Mouse (Mus musculus): ENCODE data around the gene Olfr768.
"Not testable (repeated sequence)": the region's sequence is repeated elsewhere in the genome, so short reads cannot be mapped to it uniquely, and the experiment has no call there.

The Olfr768 gene

DNA sequence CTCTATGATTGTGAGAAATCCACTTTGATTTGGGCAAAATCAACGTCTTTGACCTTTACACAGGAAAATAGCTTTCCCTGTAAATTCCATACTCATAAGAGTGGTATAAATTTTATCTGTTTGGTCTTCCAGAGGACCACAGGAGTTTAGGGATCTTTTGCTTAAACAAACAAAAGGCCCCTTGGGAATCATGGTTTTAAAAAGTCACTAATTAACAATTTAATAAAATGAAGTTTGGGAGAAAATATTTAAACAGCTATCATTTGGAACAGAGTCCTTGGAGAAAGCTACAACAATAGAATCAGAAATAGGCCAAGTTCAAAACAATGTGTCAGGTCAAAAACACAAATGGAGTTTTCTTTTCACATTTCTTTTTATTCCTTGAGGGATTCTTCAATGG is at the start of gene Olfr768:
TSS of gene Olfr768 (minus strand) at position 101 of the 400 bp plus-strand sequence.
- DNase-seq (ENCODE audit: low spot score), result no peak

DNA sequence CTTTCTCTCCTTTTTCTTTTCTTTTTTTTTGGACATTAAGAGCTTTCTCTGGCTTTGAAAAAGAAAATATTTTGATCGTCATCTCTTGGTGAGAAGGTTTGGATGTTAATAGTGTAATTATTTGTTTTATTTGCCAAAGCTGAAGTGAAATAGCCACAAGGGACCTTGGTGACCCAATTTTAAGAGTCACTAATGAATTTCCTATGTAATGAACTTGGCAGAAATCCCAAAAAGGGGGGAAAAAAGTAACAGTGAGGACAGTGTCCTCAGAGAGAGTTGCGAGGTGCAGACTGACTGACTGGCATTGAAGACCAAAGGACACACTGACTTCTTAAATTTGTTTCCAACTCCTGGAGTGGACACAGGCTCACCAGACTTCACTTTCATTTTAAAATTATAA is 39.7 kb upstream of the Olfr768 start, which contains the start of gene Olfr770:
TSS of gene Olfr770 (minus strand) at position 101 of the 400 bp plus-strand sequence.
- DNase-seq (ENCODE audit: low spot score), result no peak

DNA sequence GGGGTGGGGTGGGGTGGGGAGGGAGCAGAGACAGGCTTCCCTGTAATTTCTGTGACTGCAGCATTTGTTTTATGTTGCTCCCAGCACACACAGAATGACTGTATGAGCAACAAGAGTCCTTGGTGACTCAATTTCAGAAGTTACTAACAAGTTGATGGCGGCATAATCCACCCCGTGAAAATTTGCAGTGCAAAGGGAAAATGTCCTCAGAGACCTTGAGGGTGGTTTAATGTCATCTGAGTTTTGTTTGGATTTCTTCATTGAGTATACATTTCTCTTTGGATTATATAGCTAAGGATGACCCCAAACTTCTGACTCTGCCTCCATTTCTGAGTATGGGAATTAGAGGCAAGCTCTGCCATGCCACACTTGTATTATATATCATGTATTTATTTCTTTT is 18.6 kb upstream of the Olfr768 start, which contains the start of gene Olfr769:
TSS of gene Olfr769 (minus strand) at position 101 of the 400 bp plus-strand sequence.
- DNase-seq (ENCODE audit: low spot score), result no peak

DNA sequence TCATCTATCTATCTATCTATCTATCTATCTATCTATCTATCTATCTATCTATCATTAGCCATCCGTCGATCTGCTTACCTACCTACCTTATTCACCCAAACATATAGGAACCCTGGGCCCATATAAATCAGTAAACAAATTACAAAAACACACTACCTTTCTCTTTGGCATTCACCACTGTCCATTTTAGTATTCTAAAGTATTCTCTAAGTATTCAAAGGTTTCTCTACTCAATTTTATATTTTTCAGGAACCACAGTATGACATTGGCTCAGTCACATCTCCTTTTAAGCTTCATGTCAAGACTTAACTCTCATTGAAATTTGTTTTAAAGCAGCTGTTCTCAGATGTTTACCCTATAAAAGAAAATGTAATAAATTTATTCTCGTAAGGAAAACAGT is 16.0 kb upstream of the Olfr768 start:
- DNase-seq (ENCODE audit: low spot score), result peak; percentile 4

DNA sequence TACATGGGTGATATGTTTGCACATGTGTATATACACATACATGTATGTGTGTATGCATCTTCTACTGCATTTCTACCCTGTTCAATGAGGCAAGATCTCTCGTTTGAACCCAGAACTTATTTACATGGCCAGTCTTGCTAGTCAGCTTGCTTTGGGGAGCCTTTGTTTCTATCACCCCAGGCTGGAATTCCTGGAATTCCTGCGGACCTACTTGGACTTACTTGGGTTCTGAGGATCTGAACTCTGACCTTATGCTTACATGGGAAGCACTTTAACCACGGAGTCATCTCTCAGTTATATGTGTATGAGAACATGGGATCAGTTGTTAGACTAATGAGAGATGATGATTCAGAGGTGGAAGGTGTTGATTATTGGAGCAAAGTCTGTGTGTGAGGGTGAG is 2.1 kb upstream of the Olfr768 start:
- DNase-seq (ENCODE audit: low spot score), result no peak

DNA sequence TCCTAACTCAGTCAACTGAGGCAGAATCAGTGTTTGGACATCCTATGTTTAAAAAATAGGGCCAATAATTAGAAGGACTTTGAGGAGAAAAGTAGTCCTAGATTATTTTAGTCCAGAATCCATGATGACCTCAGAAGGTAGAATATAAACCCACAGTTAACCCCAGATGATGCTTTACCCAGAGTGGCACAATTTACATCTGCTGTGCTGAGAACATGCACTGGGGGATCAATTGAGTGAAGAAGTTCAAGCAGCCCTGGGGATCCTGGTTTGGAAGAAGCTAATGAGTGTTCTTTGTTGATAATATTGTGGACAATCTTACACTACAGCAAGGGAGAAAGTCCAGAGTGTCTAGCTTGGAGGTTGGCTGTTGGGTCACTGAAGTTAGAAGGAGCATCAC is 16.4 kb downstream of the Olfr768 start, which contains the start of gene Olfr767:
TSS of gene Olfr767 (minus strand) at position 101 of the 400 bp plus-strand sequence.
- not testable (repeated sequence) for DNase-seq (ENCODE audit: low spot score)

DNA sequence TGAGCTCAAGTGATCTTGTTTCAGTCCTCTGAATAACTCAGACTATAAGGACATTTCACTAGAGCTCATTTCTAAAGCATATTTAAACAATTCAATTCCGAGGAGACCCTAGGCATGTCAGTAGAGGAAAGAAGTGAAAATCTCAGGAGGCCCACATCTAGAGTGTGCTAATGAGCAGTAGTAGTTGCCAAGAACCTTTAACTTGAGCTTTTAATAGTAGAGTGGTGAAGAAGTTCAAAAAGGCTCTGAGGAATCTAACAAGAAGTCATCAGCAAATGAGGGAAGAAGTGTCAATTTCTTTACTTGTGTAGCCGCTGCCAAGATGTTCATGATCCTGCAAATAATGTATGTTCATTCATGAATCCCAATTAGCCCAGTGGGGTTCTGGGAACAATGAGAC is 30.3 kb downstream of the Olfr768 start, which contains the start of gene Olfr766-ps1:
TSS of gene Olfr766-ps1 (minus strand) at position 101 of the 400 bp plus-strand sequence.
- DNase-seq (ENCODE audit: low spot score), result no peak

DNA sequence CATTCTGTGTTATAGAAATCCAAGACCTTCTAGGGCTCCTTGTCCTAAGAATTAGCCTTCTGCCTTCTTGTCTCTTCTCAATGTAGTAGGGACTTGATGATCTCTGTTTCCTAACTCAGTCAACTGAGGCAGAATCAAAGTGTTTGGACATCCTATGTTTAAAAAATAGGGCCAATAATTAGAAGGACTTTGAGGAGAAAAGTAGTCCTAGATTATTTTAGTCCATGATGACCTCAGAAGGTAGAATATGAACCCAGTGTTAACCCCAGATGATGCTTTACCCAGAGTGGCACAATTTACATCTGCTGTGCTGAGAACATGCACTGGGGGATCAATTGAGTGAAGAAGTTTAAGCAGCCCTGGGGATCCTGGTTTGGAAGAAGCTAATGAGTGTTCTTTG is 49.3 kb downstream of the Olfr768 start, which contains the start of gene Olfr765:
TSS of gene Olfr765 (minus strand) at position 101 of the 400 bp plus-strand sequence.
- not testable (repeated sequence) for DNase-seq (ENCODE audit: low spot score)

All from c-Kit-positive CD71-positive TER-119-positive erythroid progenitor cells, embryonic 14.5 days (primary cell).